Mouse (Mus musculus): ENCODE results near the gene B230217C12Rik. TPM values are rescaled to one million over a fixed set of nuclear protein-coding genes. Genes with fewer than 3 reads are reported as not detected.

Gene B230217C12Rik
- under 1 TPM; 0.70 to 0.90 TPM for total RNA-seq (2023)

DNA sequence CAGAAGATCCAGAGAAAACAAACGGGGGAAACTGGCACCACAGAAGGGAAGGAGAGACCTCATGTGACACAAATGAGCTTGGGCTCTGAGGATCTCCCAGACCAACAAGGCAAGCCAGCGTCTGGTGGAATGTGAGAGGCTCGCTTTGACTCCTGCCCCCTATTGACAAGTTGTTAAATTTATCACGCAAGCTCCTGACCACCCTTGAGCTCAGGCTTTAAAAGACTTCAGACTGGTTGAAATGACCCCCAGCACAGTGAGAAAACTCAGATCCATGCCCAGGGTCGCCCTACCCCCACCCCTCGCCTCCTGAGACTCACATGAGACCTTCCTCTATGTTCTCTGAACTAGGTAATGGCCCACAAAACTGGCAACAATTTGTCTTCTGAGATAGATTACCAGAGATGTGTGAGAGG, at the start of gene B230217C12Rik:
Gene B230217C12Rik (plus strand): TSS at position 242 of the 416 bp plus-strand sequence.

DNA sequence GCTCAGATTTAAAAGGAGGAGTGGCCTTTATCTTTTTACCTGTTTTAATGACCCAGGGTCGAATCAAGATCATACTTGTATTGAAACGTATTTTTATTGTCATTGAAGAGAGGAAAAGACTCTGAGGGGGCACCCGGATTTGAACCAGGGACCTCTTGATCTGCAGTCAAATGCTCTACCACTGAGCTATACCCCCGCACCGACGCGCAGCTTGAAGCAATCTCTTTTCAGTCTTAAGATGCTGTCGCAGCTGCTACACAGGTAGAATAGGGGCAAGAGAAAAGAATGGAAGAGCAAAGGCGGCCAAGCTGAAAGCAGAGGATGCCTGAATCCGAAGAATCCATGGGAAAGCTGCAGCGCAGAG, 41.8 kb upstream of the B230217C12Rik start, which contains the start of gene Lasp1:
Gene Lasp1 (plus strand): TSS at position 219 of the 364 bp plus-strand sequence.

DNA sequence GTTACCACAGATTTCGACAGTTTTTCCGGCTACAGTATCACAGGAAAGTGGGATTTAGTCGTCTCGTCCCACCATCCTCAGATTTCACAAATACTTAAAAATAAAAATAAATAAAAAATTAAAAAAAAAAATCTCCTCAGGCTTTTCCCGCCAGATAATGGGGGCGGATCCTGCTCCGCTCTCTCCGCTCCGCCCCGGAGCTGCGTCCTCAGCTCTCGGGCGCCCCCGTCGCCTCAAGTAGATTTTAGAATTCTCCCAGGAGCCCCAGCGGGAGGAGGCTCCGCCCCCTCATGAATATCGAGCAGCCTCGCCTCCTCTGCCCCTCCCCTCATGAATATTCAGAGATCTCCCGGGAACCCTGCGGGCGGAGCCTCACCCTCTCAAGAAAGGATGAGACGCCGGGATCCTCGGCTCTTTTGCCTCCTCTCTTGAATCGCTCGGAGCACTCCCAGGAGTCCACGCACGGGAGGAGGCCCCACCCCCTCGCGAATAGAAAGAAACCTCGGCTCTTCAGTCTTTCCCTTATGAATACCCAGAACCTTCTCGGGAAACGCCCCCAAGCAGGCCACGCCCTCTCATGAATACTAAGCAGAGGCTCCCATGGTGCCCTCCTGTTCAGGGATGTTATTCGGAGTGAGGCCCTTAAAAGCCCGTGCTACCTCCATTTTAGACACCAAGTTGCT, 43.5 kb downstream of the B230217C12Rik start, which contains the start of gene Fbxo47:
Gene Fbxo47 (minus strand): TSS at position 237 of the 683 bp plus-strand sequence.

Other genes starting within 250 kb of the B230217C12Rik start
- gene Epop, start 211.1 kb upstream of the B230217C12Rik start, total RNA-seq (2023) = 1 to 10 TPM in 1 of 2 experiments, under 1 TPM in 1; 0.28 to 1.0 TPM
- gene Mllt6, start 177.4 kb upstream of the B230217C12Rik start, total RNA-seq (2023) = 1 to 10 TPM; 5.3 to 8.8 TPM
- gene Cisd3, start 155.0 kb upstream of the B230217C12Rik start, total RNA-seq (2023) = 10 to 100 TPM in 1 of 2 experiments, 1 to 10 TPM in 1; 7.1 to 10.4 TPM
- gene Pcgf2, start 140.3 kb upstream of the B230217C12Rik start, total RNA-seq (2023) = 1 to 10 TPM; 1.4 to 1.9 TPM
- gene Psmb3, start 137.4 kb upstream of the B230217C12Rik start, total RNA-seq (2023) = 100 to 1,000 TPM; 121 to 137 TPM
- gene Pip4k2b, start 96.1 kb upstream of the B230217C12Rik start, total RNA-seq (2023) = 10 to 100 TPM; 27.4 to 29.4 TPM
- gene Cwc25, start 74.2 kb upstream of the B230217C12Rik start, total RNA-seq (2023) = 10 to 100 TPM; 28.3 to 34.7 TPM
- gene 1700001P01Rik, start 64.9 kb upstream of the B230217C12Rik start, total RNA-seq (2023) = not detected
- 100 to 1,000 TPM; 609 to 647 TPM for gene Rpl23, start 58.3 kb upstream of the B230217C12Rik start, total RNA-seq (2023)
- 100 to 1,000 TPM; 326 to 330 TPM for gene Lasp1, start 41.8 kb upstream of the B230217C12Rik start, total RNA-seq (2023)
- under 1 TPM in 1 of 2 experiments, not detected in 1; 0.72 TPM for gene Fbxo47, start 43.4 kb downstream of the B230217C12Rik start, total RNA-seq (2023)
- 10 to 100 TPM; 10.2 to 11.1 TPM for gene Plxdc1, start 145.7 kb downstream of the B230217C12Rik start, total RNA-seq (2023)
- gene Arl5c, start 155.4 kb downstream of the B230217C12Rik start, total RNA-seq (2023) = 10 to 100 TPM; 25.0 to 28.2 TPM
- 1 to 10 TPM; 1.4 to 1.5 TPM for gene Cacnb1, start 182.3 kb downstream of the B230217C12Rik start, total RNA-seq (2023)
- gene Rpl19, start 185.9 kb downstream of the B230217C12Rik start, total RNA-seq (2023) = 100 to 1,000 TPM; 699 to 703 TPM
- gene Stac2, start 212.7 kb downstream of the B230217C12Rik start, total RNA-seq (2023) = not detected

Data from neutrophil, adult 83 days (primary cell).